Mouse (Mus musculus) CH12.LX (cell line): ENCODE measurements at regions not wholly inside any gene's neighbourhood (a gene's known extent, or its start where the extent isn't known, plus 50 kb on each side); places are given as distances from the start of the nearest gene placed in this dataset.

Experiments
- DNase-seq: peaks from one replicate; pipeline ENCODE4 v3.0.0-alpha.2; 2013; ENCODE audit errors: extremely low read depth
- H3K27ac ChIP-seq: 2 replicates; pipeline ENCODE4 v1.5.1; 2012; ENCODE audit warnings: low read depth, mild to moderate bottlenecking, control low read depth, moderate library complexity; ENCODE audit not compliant: insufficient read depth
- H3K27me3 ChIP-seq: replicated peaks from 2 replicates; pipeline ENCODE3; 2012; ENCODE audit warnings: inconsistent platforms
- H3K36me3 ChIP-seq, 2 experiments: replicated peaks in 1 of 2; 2 replicates each; pipeline versions ENCODE3 to v1.6.1; 2012; ENCODE audit warnings: inconsistent platforms in 1 of 2, low read length in 1 of 2, mild to moderate bottlenecking in 1 of 2, mixed read lengths in 1 of 2, moderate library complexity in 1 of 2; ENCODE audit not compliant: control insufficient read depth in 1 of 2, insufficient read depth in 1 of 2
- H3K4me1 ChIP-seq, 2 experiments: 2 replicates each; pipeline ENCODE4 v1.6.1; 2012; ENCODE audit warnings: inconsistent platforms in 1 of 2, moderate library complexity in 1 of 2; ENCODE audit not compliant: insufficient read depth in 2 of 2, control insufficient read depth in 1 of 2
- H3K4me2 ChIP-seq: 2 replicates; pipeline ENCODE4 v1.6.1; 2012; ENCODE audit warnings: low read depth, mild to moderate bottlenecking, control low read depth; ENCODE audit not compliant: poor library complexity, insufficient read depth, severe bottlenecking
- H3K4me3 ChIP-seq, 3 experiments: fragments of 150-350 bp in 1 of 3; sonication (generic) in 1 of 3; replicated peaks in 1 of 3; 2 replicates each; pipeline versions ENCODE3 to v1.5.1; 2011 to 2012; ENCODE audit warnings: low read depth in 2 of 3, low read length in 2 of 3, mild to moderate bottlenecking in 2 of 3, moderate library complexity in 2 of 3, control low read depth in 1 of 3, improper control_type of control experiment in 1 of 3, inconsistent platforms in 1 of 3, mixed read lengths in 1 of 3; ENCODE audit not compliant: poor library complexity in 1 of 3
- H3K79me2 ChIP-seq: replicated peaks from 2 replicates; pipeline ENCODE4 v1.6.1; 2012; ENCODE audit warnings: mild to moderate bottlenecking, moderate library complexity; ENCODE audit not compliant: control insufficient read depth, poor library complexity, insufficient read depth, severe bottlenecking; ENCODE audit errors: extremely low read depth
- H3K9ac ChIP-seq: 2 replicates; pipeline ENCODE4 v1.6.1; 2012; ENCODE audit warnings: low read depth, mild to moderate bottlenecking, control low read depth, moderate library complexity; ENCODE audit not compliant: insufficient read depth
- H3K9me3 ChIP-seq: replicated peaks from 2 replicates; pipeline ENCODE3; 2012; ENCODE audit warnings: low read length, inconsistent platforms, mixed read lengths
- BHLHE40 ChIP-seq: IDR thresholded peaks from 2 replicates; pipeline ENCODE4 v1.6.1; 2011; ENCODE audit warnings: mild to moderate bottlenecking, low read depth, low read length, improper control_type of control experiment
- CHD2 ChIP-seq: IDR thresholded peaks from 2 replicates; pipeline ENCODE4 v1.6.1; 2011; ENCODE audit warnings: low read length, improper control_type of control experiment
- EP300 ChIP-seq: IDR thresholded peaks from 2 replicates; pipeline ENCODE4 v1.6.1; 2011; ENCODE audit warnings: low read length, improper control_type of control experiment
- ETS1 ChIP-seq: conservative IDR thresholded peaks from 2 replicates; pipeline ENCODE4 v1.6.1; 2012; ENCODE audit warnings: low read depth, mild to moderate bottlenecking, inconsistent platforms, low read length, improper control_type of control experiment, moderate library complexity
- GABPA ChIP-seq: IDR thresholded peaks from 2 replicates; pipeline ENCODE4 v1.6.1; 2012; ENCODE audit warnings: low read depth, low read length, improper control_type of control experiment, inconsistent platforms; ENCODE audit not compliant: insufficient replicate concordance
- HCFC1 ChIP-seq: IDR thresholded peaks from 2 replicates; pipeline ENCODE4 v1.6.1; 2012; ENCODE audit warnings: low read depth, mild to moderate bottlenecking, inconsistent platforms, low read length, improper control_type of control experiment
- JUN ChIP-seq: IDR thresholded peaks from 2 replicates; pipeline ENCODE4 v1.6.1; 2011; ENCODE audit warnings: low read depth, mild to moderate bottlenecking, low read length, improper control_type of control experiment, moderate library complexity; ENCODE audit not compliant: insufficient read depth
- JUND ChIP-seq: conservative IDR thresholded peaks from 2 replicates; pipeline ENCODE4 v1.6.1; 2011; ENCODE audit warnings: low read depth, low read length, improper control_type of control experiment
- MAFK ChIP-seq: IDR thresholded peaks from 2 replicates; pipeline ENCODE4 v1.6.1; 2011; ENCODE audit warnings: low read length, improper control_type of control experiment; ENCODE audit not compliant: insufficient replicate concordance
- MAZ ChIP-seq: IDR thresholded peaks from 2 replicates; pipeline ENCODE4 v1.6.1; 2012; ENCODE audit warnings: low read depth, mild to moderate bottlenecking, inconsistent platforms, low read length, improper control_type of control experiment, moderate library complexity
- MEF2A ChIP-seq: IDR thresholded peaks from 2 replicates; pipeline ENCODE4 v1.6.1; 2014; ENCODE audit warnings: low read depth, mild to moderate bottlenecking, inconsistent platforms, low read length, improper control_type of control experiment, borderline replicate concordance
- MXI1 ChIP-seq: IDR thresholded peaks from 2 replicates; pipeline ENCODE4 v1.6.1; 2011; ENCODE audit warnings: mild to moderate bottlenecking, low read depth, low read length, improper control_type of control experiment
- MYC ChIP-seq: IDR thresholded peaks from 2 replicates; pipeline ENCODE4 v1.6.1; 2011; ENCODE audit warnings: low read depth, mild to moderate bottlenecking, improper control_type of control experiment, low read length
- NELFE ChIP-seq: IDR thresholded peaks from 2 replicates; pipeline ENCODE4 v1.6.1; 2011; ENCODE audit warnings: low read depth, low read length, improper control_type of control experiment
- NRF1 ChIP-seq: IDR thresholded peaks from 2 replicates; pipeline ENCODE4 v1.6.1; 2014; ENCODE audit warnings: low read depth, mild to moderate bottlenecking, inconsistent platforms, low read length, improper control_type of control experiment, moderate library complexity
- PAX5 ChIP-seq: IDR thresholded peaks from 2 replicates; pipeline ENCODE4 v1.6.1; 2012; ENCODE audit warnings: low read length, inconsistent platforms, mixed read lengths
- POLR2AphosphoS2 ChIP-seq: IDR thresholded peaks from 2 replicates; pipeline ENCODE4 v1.6.1; 2011; ENCODE audit warnings: low read depth, low read length, improper control_type of control experiment
- RAD21 ChIP-seq: IDR thresholded peaks from 2 replicates; pipeline ENCODE4 v1.6.1; 2011; ENCODE audit warnings: low read depth, mild to moderate bottlenecking, low read length, improper control_type of control experiment, moderate library complexity
- SIN3A ChIP-seq: IDR thresholded peaks from 2 replicates; pipeline ENCODE4 v1.6.1; 2012; ENCODE audit warnings: low read length, improper control_type of control experiment, inconsistent platforms
- SMC3 ChIP-seq: IDR thresholded peaks from 2 replicates; pipeline ENCODE4 v1.6.1; 2011; ENCODE audit warnings: low read depth, low read length, improper control_type of control experiment
- TCF12 ChIP-seq: IDR thresholded peaks from 2 replicates; pipeline ENCODE4 v1.6.1; 2014; ENCODE audit warnings: low read depth, mild to moderate bottlenecking, inconsistent platforms, low read length, improper control_type of control experiment
- UBTF ChIP-seq: IDR thresholded peaks from 2 replicates; pipeline ENCODE4 v1.6.1; 2012; ENCODE audit warnings: low read depth, mild to moderate bottlenecking, inconsistent platforms, low read length, improper control_type of control experiment, moderate library complexity
- ZC3H11A ChIP-seq: IDR thresholded peaks from 2 replicates; pipeline ENCODE4 v1.6.1; 2012; ENCODE audit warnings: low read depth, mild to moderate bottlenecking, inconsistent platforms, low read length, improper control_type of control experiment
- ZMIZ1 ChIP-seq: IDR thresholded peaks from 2 replicates; pipeline ENCODE4 v1.6.1; 2012; ENCODE audit warnings: low read depth, mild to moderate bottlenecking, inconsistent platforms, low read length, improper control_type of control experiment
- dilution Hi-C: fragments of 300-500 bp; cut with MboI; formaldehyde crosslinking; loops from 2 replicates; pipeline ENCODE4 v1.14.3; 2020; ENCODE audit warnings: low sequenced_read_pairs; ENCODE audit not compliant: extremely low pct_unique_long_range_greater_than_20kb, extremely low pct_ligation_motif_present
- in situ Hi-C: fragments of 300-500 bp; cut with MboI; formaldehyde crosslinking; loops from 3 replicates; pipeline ENCODE4 v1.14.3; 2019; ENCODE audit warnings: low sequenced_read_pairs, low pct_ligation_motif_present, low pct_unique_long_range_greater_than_20kb, mixed read lengths

DNA sequence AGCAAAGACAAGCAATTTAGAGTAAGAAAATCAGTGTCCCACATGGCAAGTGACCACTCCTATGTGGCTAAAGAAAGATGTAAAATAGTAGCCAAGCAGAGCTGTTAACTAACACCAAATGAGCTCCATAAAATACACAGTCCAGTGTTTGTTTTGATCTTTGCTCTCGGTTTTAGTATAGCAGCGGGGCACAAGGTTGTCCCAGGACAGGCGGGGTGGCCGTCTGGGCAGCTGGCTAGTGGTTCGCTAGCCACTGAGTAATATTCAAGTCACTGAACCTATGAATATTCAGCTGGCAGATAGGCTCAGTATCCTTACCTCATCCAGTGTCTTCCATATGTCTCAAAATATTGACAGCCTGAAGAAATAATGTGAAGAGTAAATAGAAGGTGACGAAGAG is 189.5 kb downstream of the Klf5 start:
- TF ChIP-seq HCFC1, result no peak
- no peak for TF ChIP-seq MAZ
- TF ChIP-seq TCF12, result no peak
- TF ChIP-seq POLR2AphosphoS2, result no peak
- no peak for TF ChIP-seq RAD21
- no peak for TF ChIP-seq MXI1
- TF ChIP-seq BHLHE40, result no peak
- no peak for TF ChIP-seq UBTF
- TF ChIP-seq CHD2, result no peak
- TF ChIP-seq MAFK, result no peak
- no peak for TF ChIP-seq JUND
- TF ChIP-seq ZC3H11A, result no peak
- no peak for TF ChIP-seq NRF1
- no peak for TF ChIP-seq ZMIZ1
- TF ChIP-seq NELFE, result no peak
- TF ChIP-seq EP300, result no peak
- TF ChIP-seq GABPA, result no peak
- no peak for TF ChIP-seq SMC3
- no peaks in the 10 kb centered on the region for H3K4me1 ChIP-seq
- no peak overlapping the region for H3K4me3 ChIP-seq
- H3K9ac ChIP-seq, result no peak overlapping the region
- in situ Hi-C loops (no loop called here), dilution Hi-C loops (no loop called here)
- no peaks in the 10 kb centered on the region for H3K27me3 ChIP-seq
- DNase-seq, result no peak
- H3K27ac ChIP-seq, result no peak overlapping the region
- no peaks in the 10 kb centered on the region for H3K79me2 ChIP-seq
- H3K9me3 ChIP-seq, result no peaks in the 10 kb centered on the region
- no peak overlapping the region for H3K4me2 ChIP-seq
- H3K36me3 ChIP-seq, result no peaks in the 10 kb centered on the region

GRCm38 (mm10) chr14:99493197-99493596 is 194.7 kb downstream of the Klf5 start:
- H3K79me2 ChIP-seq, result no peaks in the 10 kb centered on the region
- TF ChIP-seq SIN3A, result no peak
- TF ChIP-seq NELFE, result no peak
- no peak for TF ChIP-seq PAX5
- TF ChIP-seq ZMIZ1, result no peak
- TF ChIP-seq POLR2AphosphoS2, result no peak
- no peak for TF ChIP-seq ETS1
- no peak for TF ChIP-seq SMC3
- TF ChIP-seq JUN, result no peak
- no peak for TF ChIP-seq MEF2A
- no peak for TF ChIP-seq MAFK
- no peak for TF ChIP-seq MXI1
- no peak for TF ChIP-seq MYC
- H3K4me1 ChIP-seq, result no peaks in the 10 kb centered on the region
- in situ Hi-C loops, result no loop called here
- H3K4me3 ChIP-seq, result no peak overlapping the region
- DNase-seq, result no peak
- H3K27me3 ChIP-seq, result no peaks in the 10 kb centered on the region
- H3K9me3 ChIP-seq, result no peaks in the 10 kb centered on the region
- H3K36me3 ChIP-seq, result no peaks in the 10 kb centered on the region
- no peak overlapping the region for H3K27ac ChIP-seq
- H3K4me2 ChIP-seq, result no peak overlapping the region
- no peak overlapping the region for H3K9ac ChIP-seq
- dilution Hi-C loops, result no loop called here
